Mouse (Mus musculus) myocyte (in vitro differentiated cells): Measurements from ENCODE around the gene Notch3. TPM values are rescaled to one million over a fixed set of nuclear protein-coding genes. Genes with fewer than 3 reads are reported as not detected.

ENCODE experiments used
- H3K27me3 ChIP-seq: one replicate; pipeline ENCODE4 v1.6.1; 2011; ENCODE audit not compliant: control insufficient read depth, insufficient read depth, insufficient read length
- H3K36me3 ChIP-seq: one replicate; pipeline ENCODE4 v1.6.1; 2011; ENCODE audit not compliant: control insufficient read depth, insufficient read depth
- H3K4me2 ChIP-seq: one replicate; pipeline ENCODE4 v1.6.1; 2011; ENCODE audit warnings: low read depth, control low read depth
- H3K4me3 ChIP-seq: one replicate; pipeline ENCODE4 v1.5.1; 2011; ENCODE audit warnings: mild to moderate bottlenecking, control low read depth, moderate library complexity
- H3K79me2 ChIP-seq: one replicate; pipeline ENCODE4 v1.6.1; 2011; ENCODE audit not compliant: control insufficient read depth, insufficient read depth
- H3ac ChIP-seq: one replicate; pipeline ENCODE4 v1.6.1; 2011; ENCODE audit not compliant: control insufficient read depth, insufficient read length
- CEBPB ChIP-seq: IDR thresholded peaks from 2 replicates; pipeline ENCODE4 v1.6.1; 2011; ENCODE audit warnings: mild to moderate bottlenecking, moderate library complexity; ENCODE audit not compliant: poor library complexity, insufficient read depth, severe bottlenecking
- E2F4 ChIP-seq: IDR thresholded peaks from one replicate; pipeline ENCODE4 v1.6.1; 2011; ENCODE audit warnings: mild to moderate bottlenecking, control low read depth, moderate library complexity; ENCODE audit not compliant: insufficient read depth
- MAX ChIP-seq: IDR thresholded peaks from one replicate; pipeline ENCODE4 v1.6.1; 2011; ENCODE audit warnings: low read depth, mild to moderate bottlenecking, control low read depth
- MYOD1 ChIP-seq, 3 experiments: IDR thresholded peaks; one replicate each; pipeline ENCODE4 v1.6.1; 2011; ENCODE audit warnings: control low read depth in 2 of 3, low read depth in 2 of 3, mild to moderate bottlenecking in 2 of 3, moderate library complexity in 1 of 3; ENCODE audit not compliant: insufficient read length in 2 of 3, control insufficient read depth in 1 of 3
- MYOG ChIP-seq, 3 experiments: IDR thresholded peaks; one replicate each; pipeline ENCODE4 v1.6.1; 2011; ENCODE audit warnings: control low read depth in 2 of 3, low read depth in 2 of 3, mild to moderate bottlenecking in 2 of 3; ENCODE audit not compliant: insufficient read length in 2 of 3, control insufficient read depth in 1 of 3, insufficient read depth in 1 of 3
- POLR2A ChIP-seq: IDR thresholded peaks from one replicate; pipeline ENCODE4 v1.6.1; 2011; ENCODE audit warnings: low read depth, mild to moderate bottlenecking, control low read depth, moderate library complexity; ENCODE audit not compliant: insufficient read length
- POLR2AphosphoS2 ChIP-seq: IDR thresholded peaks from one replicate; pipeline ENCODE4 v1.6.1; 2011; ENCODE audit warnings: low read depth, control low read depth; ENCODE audit not compliant: insufficient read length
- REST ChIP-seq: IDR thresholded peaks from one replicate; pipeline ENCODE4 v1.6.1; 2011; ENCODE audit warnings: mild to moderate bottlenecking, control low read depth, moderate library complexity; ENCODE audit not compliant: insufficient read depth, insufficient read length
- SRF ChIP-seq: IDR thresholded peaks from one replicate; pipeline ENCODE4 v1.6.1; 2011; ENCODE audit warnings: low read depth; ENCODE audit not compliant: control insufficient read depth, insufficient read length
- TCF12 ChIP-seq: IDR thresholded peaks from one replicate; pipeline ENCODE4 v1.6.1; 2011; ENCODE audit warnings: mild to moderate bottlenecking, control low read depth; ENCODE audit not compliant: poor library complexity, insufficient read depth, severe bottlenecking
- TCF3 ChIP-seq: IDR thresholded peaks from one replicate; pipeline ENCODE4 v1.6.1; 2011; ENCODE audit warnings: low read depth, control low read depth; ENCODE audit not compliant: insufficient read length
- USF1 ChIP-seq: IDR thresholded peaks from one replicate; pipeline ENCODE4 v1.6.1; 2011; ENCODE audit warnings: low read depth, mild to moderate bottlenecking, control low read depth, moderate library complexity
- polyA plus RNA-seq: library from polyadenylated mRNA; unstranded; fragments of >200 nt; fragmentation: generic; extraction: Trizol; gene quantifications from one replicate; pipeline ENCODE4 v1.2.1, GENCODE M21; 2012; ENCODE audit warnings: missing spikeins

Notch3 gene
- polyA plus RNA-seq, 1 experiment: 84.6 TPM

GRCm38 (mm10) chr17:32142907-32143854, 23.5 kb downstream of the Notch3 start:
- Histone ChIP-seq H3ac (no peak overlapping the region), H3K4me2 (no peak overlapping the region), H3K36me3 (peaks cover 29% of the 10 kb centered on the region), H3K27me3 (no peaks in the 10 kb centered on the region), H3K79me2 (peaks cover 4% of the 10 kb centered on the region), H3K4me3 (no peak overlapping the region)
- TF ChIP-seq POLR2A (peak; percentile 38), MYOG (IDR thresholded peaks at IDR 0.05; ENCODE audit: control insufficient read depth in 1 of 3, insufficient read depth in 1 of 3, insufficient read length in 2 of 3, low read depth in 2 of 3) (peak in 2 of 3 experiments; percentile 9 to 16), TCF12 (no peak), CEBPB (no peak)

DNA sequence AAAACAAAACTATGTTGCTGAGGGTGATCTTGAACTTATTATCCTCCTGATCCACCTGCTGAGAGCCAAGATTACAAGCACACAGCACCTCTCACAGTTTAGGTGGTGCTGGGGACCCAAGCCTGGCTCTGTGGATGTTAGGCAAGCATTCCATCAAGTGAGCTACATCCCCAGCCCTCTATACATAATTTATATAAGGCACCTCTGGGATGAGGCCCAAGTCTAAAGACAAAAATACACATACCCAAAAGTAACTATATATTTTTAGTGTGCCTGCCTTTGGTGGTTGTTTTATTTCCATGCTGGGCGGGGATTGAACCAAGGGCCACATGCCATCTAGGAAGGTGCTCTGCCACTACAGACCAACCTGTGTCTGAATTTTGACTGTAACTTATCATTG, 24.4 kb downstream of the Notch3 start:
- Histone ChIP-seq H3K79me2 (peaks cover 4% of the 10 kb centered on the region), H3K4me2 (no peak overlapping the region), H3K4me3 (no peak overlapping the region), H3K36me3 (peaks cover 39% of the 10 kb centered on the region), H3K27me3 (no peaks in the 10 kb centered on the region), H3ac (no peak overlapping the region)
- TF ChIP-seq SRF: no peak
- no peak for TF ChIP-seq POLR2AphosphoS2
- TF ChIP-seq MAX: no peak
- no peak for TF ChIP-seq CEBPB
- no peak for TF ChIP-seq TCF3
- no peak for TF ChIP-seq POLR2A
- no peak for TF ChIP-seq E2F4
- TF ChIP-seq REST: no peak
- TF ChIP-seq USF1: no peak
- no peak for TF ChIP-seq TCF12
- TF ChIP-seq MYOG (IDR thresholded peaks at IDR 0.05; ENCODE audit: control insufficient read depth in 1 of 3, insufficient read depth in 1 of 3, insufficient read length in 2 of 3, low read depth in 2 of 3): no peak
- TF ChIP-seq MYOD1 (IDR thresholded peaks at IDR 0.05; ENCODE audit: control insufficient read depth in 1 of 3, insufficient read length in 2 of 3, low read depth in 2 of 3): no peak

GRCm38 (mm10) chr17:32133375-32133774, 33.3 kb downstream of the Notch3 start:
- Histone ChIP-seq H3K79me2 (no peaks in the 10 kb centered on the region), H3ac (no peak overlapping the region), H3K27me3 (no peaks in the 10 kb centered on the region), H3K36me3 (peaks cover 25% of the 10 kb centered on the region), H3K4me2 (no peak overlapping the region), H3K4me3 (no peak overlapping the region)
- TF ChIP-seq CEBPB: no peak
- TF ChIP-seq SRF: no peak
- TF ChIP-seq POLR2AphosphoS2: no peak
- no peak for TF ChIP-seq REST
- no peak for TF ChIP-seq MYOD1 (IDR thresholded peaks at IDR 0.05; ENCODE audit: control insufficient read depth in 1 of 3, insufficient read length in 2 of 3, low read depth in 2 of 3)
- no peak for TF ChIP-seq MAX
- no peak for TF ChIP-seq MYOG (IDR thresholded peaks at IDR 0.05; ENCODE audit: control insufficient read depth in 1 of 3, insufficient read depth in 1 of 3, insufficient read length in 2 of 3, low read depth in 2 of 3)
- TF ChIP-seq POLR2A: no peak
- no peak for TF ChIP-seq TCF12
- TF ChIP-seq TCF3: no peak
- TF ChIP-seq E2F4: no peak
- TF ChIP-seq USF1: no peak

DNA sequence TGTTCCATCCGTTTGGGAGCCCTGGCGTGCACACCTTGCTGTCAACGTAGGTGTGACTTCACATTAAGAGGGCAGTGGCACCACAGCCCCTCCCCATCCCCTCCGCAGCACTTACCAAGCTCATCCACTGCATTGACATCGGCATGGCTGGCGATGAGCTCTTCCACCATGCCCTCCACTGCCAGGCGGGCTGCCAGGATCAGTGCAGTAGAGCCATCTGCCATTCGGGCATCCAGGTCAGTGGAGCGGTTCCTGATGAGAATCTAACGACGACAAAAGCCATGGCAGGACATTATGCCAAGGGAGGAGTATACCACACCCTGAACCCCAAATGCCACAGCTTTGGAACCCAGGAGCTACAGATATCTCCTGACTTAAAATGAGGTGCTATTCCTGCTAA, 34.6 kb downstream of the Notch3 start:
- Histone ChIP-seq H3K4me3 (no peak overlapping the region), H3K36me3 (peaks cover 15% of the 10 kb centered on the region), H3ac (no peak overlapping the region), H3K79me2 (no peaks in the 10 kb centered on the region), H3K27me3 (no peaks in the 10 kb centered on the region), H3K4me2 (no peak overlapping the region)
- no peak for TF ChIP-seq REST
- TF ChIP-seq POLR2AphosphoS2: peak; percentile 28

DNA sequence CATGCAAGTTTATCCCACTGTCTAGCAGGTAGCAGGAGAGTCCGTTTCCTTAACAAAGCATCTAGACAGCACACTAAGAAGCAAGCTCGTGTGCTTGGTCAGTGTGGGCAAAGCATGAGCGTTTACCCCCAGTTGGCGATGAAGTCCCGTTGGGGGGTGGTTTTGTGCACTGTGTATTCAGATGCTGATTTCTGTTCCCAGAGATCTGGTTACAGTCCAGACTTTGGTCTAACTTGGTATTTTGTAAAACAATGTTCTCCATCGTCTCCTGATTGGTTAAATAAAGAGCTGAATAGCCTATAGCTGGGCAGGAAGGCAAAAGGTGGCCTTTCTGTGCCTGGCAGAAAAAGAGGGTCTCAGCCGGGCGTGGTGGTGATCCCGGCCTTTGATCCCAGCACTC, 36.1 kb downstream of the Notch3 start:
- no peaks in the 10 kb centered on the region for H3K27me3 ChIP-seq
- peaks cover 22% of the 10 kb centered on the region for H3K36me3 ChIP-seq
- H3K4me3 ChIP-seq: no peak overlapping the region
- no peak for TF ChIP-seq SRF
- TF ChIP-seq TCF3: no peak
- TF ChIP-seq USF1: no peak
- H3ac ChIP-seq: no peak overlapping the region
- H3K4me2 ChIP-seq: no peak overlapping the region
- no peaks in the 10 kb centered on the region for H3K79me2 ChIP-seq
